Mouse (Mus musculus): ENCODE data around the gene Socs2.
A peak's percentile ranks its signal among the peaks of the same experiment; 100 is the strongest.

Socs2 gene

DNA sequence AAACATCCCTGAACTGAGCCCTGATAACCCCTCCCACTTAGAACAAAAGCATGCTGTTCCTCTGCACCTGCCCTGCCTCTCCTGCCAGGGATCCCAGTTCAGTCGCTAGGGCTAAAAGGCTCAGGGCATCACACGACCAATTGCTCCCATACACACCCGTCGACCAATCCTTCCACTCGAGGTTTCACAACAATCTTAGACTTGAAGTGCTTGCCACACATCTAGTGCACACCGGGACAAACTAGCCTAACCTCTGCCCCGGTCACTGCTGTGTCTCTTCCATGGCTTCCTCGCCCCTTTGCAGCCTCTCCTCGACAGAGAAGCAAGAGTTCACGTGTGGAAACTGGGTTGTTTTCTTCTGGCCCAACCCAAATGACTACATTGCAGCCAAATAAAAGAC, 3.3 kb upstream of the Socs2 start:
- no peak for DNase-seq (ENCODE audit: low spot score)

DNA sequence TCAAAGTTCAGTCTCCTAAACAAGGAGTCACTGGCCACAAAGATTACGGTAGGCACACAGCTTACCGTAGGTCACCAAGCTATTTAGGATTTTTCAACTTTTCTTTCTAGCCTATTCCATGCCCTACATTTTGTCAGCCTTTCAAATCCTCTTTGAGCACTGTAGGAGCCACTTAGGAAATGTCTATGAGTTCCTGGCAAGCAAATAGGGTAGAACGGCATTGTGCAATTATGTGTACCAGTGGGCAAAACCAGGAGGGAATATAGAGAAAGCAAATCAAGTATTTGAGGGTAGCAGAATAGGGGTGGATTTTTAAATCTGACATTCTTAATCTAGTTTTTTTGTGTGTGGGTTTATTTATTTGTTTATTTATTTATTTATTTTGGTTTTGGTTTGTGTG, 2.7 kb upstream of the Socs2 start:
- no peak for DNase-seq (ENCODE audit: low spot score)

DNA sequence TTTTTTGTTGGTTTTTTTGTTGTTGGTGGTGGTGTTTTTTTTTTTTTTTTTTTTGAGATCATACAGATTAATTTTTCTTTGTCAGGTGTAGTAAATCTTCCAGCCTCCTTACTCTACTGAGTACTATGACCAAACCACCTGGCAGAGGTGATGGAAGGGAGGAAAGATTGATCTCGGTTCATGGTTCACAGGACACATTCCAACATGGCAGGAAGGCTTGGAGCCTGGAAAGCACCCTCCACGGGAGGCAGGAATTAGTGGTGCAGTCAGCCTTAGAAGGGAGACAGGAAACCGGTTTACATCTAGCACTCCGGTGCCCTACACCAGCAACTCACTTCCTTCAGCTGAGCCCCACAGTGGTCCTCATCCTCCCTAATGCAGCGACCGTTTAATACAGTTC, 1.7 kb upstream of the Socs2 start:
- no peak for DNase-seq (ENCODE audit: low spot score)

DNA sequence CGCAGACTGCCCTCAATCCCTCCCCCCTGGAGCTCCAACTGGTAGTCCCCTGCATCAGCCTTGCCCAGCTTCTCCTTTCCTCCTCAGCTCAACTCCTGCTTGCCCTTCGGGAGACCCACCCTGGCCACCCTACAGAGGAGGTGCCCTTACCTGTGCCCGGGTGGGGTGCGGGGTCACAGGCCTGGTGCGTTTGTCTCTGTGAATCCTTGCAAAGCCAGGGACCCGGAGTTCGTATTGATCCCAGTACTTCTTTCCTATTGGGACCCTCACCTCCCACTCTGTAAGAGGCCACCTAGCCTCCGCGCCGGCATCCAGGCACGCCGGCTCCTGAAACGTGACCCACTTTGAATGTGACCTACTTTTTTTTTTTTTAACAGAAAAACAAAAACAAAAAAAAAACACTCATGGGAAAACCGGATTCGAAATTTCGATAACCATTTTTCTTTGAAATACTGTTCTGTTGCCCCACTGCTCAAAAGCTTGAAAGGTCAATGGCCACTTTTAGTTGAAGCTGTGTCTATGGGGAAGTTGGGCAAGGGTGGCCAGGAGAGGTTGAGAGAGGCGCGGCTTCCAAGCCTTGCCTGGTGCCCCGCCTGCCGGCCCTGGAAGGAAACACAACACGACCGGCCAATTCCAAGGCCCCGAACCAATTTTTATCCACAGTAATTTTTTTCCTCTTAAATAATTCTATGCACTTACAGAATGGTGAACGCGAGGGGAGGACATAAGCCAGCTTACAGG, 686 bp upstream of the Socs2 start:
- DNase-seq (ENCODE audit: low spot score), result peak; percentile 56

DNA sequence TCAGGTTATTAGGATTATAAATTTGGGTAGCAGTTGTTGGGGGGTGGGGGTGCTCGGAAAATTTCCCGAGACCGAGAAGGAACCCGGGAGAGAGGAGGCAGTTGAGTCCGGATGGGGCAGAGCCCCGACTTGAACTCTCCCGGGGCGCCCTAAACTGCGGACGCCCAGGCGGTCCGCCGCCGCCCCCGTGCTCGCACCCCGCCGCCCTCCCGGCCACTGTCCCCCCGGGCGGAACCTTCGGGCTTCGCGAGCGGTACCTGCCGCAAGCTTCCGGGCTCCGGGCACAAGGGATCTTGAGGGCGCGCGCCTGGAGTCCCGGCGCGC, 657 bp downstream of the Socs2 start:
- DNase-seq (ENCODE audit: low spot score), result no peak

DNA sequence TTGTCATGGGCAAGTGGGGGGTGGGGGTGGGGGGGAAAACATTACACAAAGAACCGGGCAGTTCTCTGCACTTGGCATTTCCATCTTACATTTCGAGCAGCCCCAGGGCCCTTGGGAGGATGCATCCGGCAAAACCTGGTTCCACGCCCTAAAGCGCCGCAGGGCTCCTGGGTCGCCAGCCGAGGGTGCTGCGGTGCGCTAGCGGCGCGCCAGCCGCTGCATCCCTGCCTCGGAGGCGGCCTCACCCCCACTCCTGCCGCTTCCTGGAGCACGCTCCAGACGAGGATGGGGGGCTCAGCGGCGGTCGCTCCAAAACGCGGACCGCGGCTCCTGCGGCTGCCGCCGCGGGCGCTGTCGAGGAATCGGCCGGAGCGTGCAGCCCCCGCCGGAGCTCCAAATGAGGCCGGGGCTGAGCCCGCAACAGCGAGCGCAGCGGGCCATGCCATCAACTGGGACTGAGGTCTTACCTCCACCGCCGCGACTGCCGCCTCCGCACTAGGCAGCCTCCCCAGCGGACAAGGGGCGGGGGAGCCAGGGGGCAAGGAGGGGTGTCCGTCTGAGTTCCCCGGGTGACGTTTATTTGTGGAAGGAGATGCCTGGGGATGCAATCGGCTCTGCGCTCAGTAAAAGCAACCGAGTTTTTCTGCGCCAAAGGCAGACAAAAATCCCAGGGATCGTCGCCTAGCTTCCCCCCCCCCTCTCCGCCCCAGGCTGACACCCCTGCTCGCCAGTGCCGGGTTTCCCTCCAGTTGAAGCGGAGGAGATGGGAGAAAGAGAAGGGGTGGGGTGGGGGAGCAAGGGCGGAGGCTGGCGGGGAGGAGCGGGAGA, 1.2 kb downstream of the Socs2 start:
- peak; percentile 29 for DNase-seq (ENCODE audit: low spot score)

DNA sequence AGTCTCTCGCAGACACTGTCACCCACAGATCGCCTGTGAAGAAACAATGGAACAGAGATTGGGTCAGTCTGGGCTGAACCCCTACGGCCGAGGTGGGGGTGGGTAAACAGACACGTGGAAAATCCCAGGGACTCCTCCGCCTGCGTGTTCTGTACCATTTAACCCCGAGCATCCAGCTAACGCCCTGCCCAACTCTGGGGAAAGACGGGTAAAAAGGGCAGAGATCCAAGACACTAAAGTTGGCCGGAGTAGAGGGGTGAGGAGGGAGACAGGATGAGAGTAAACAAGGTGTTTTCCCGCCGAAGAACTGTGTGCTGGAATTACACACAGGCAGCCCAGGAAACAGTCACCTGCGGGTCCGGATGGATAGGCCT, 1.8 kb downstream of the Socs2 start:
- DNase-seq (ENCODE audit: low spot score), result no peak

DNA sequence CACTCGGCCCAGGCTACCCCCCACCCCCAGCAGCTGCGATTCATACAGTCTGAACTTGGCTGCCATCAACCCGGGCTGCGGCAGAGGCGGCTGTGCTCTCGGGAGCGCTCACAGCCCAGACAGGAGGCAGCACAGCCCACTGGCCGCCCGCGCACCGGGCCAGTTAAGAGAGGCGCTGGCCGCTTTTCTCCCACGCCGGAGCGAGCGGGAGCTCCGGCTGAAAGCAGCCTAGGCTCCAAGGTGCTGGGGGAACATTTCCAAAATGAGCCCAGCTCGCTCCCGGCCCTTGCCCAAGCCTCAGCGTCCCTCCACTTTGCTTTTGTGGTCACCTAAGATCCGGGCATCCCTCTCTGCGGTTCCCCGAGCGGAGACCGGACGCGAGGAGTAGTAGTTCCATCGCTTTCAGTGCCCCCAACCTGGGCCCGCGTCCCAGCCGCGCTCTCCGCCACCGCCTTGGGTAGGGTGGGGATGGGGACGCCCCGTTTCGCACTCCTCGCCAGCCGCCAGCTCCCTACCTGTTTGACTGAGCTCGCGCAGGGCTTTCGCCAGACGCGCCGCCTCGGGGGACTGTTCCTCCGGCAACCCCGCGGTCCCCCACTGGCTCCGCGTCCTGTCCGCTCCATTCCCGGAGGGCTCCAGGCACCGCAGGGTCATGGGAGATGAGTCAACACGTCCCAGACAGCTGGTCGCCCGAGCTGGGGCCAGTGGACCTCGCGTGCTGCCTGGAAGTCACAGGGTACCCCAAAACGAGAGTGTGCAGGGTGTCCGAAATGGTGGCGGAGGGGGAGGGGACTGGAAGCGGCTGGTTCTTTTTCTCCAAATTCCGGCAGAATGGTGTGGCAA, 2.4 kb downstream of the Socs2 start:
- DNase-seq (ENCODE audit: low spot score), result no peak

DNA sequence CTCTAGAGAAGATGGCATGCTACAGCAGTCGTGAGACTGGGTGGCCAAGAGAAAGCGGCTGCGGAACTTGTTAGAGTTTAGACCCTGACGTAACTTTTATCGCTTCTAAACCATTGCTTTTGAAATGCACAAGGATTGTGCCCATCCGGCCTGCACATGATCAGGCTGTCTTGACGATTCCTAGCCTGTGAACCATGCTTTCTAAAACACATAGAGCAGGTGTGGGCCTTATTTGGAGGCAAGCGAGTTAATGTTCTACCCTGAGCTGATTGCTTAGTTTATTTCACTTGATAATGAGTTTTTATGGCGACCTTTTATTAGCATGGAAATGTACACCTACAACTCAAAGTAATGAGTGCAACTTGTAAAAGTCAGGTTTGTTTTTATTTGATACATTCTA, 5.8 kb downstream of the Socs2 start:
- DNase-seq (ENCODE audit: low spot score), result no peak

DNA sequence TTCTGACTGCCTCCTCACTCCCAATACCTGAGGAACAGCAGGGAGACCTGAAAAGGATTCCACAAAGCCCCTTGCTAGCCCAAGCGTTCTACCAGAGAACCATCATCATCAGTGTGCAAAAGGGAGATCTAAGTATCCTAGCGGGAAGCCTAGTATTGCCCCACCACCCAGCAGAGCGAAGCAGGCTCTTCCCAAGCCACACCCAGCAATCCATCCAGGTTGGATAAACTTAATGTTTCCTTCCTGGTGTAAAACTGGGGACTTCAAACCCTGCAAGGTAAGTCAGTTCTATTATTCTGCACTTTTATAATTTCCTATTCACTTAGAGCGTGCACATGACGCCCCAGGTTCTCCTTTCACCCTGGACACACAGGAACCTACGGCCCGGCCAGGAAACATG, 6.3 kb downstream of the Socs2 start:
- no peak for DNase-seq (ENCODE audit: low spot score)

DNA sequence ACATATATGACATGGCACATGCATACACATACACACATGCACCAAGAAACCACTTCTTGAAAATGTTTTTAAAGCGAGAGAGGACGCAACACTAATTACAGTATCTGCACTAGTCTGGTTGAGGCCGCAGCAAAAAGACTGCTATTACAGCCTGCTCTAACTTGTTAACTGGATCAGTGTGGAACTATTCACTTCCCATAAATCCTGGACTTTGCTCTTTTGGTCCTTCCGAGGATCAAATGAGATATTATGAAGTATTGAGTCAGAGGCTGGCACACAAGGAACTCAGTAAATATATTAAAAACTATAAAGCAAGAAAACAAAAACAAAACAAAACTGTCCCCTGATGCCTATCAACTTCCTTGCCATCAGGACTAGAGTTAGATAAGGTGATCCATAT, 6.8 kb downstream of the Socs2 start:
- DNase-seq (ENCODE audit: low spot score), result no peak

DNA sequence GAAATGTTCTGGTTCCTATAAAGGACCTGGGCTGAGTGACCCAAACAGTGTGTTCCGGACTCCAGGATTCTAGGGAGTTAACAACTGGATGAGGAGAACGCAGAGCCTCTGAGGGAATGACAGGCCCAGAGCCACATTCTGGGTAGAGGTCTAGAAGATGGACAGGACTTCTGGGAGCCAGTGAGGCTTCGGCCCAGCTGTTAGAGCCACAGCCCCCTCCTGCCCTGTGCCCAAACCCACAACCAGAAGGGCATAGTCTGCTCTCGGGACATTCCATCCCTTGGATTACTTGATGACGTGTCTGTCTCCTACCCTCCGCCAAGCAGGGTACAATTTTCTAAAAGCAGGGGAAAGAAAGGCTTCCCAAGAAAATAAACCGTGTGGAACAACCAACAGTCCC, 7.8 kb downstream of the Socs2 start:
- DNase-seq (ENCODE audit: low spot score), result no peak

DNA sequence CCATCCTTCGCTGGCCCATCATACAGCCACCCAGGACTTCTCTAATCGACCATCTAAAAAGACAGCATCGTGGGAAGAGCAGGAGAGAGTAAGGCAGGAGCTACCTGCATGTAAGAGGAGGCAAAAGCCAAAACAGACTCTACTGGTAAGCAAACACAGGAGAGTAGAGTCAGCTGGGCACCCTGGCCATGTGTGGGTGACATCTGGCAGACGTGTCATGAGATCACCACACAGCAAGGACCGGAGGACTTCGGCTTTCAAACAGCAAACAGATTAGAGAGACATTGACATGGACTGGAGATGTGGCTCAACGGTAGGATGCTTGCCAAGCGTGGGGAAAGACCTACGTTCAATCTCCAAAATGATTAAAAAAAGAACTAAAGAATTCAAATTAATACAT, 8.5 kb downstream of the Socs2 start:
- DNase-seq (ENCODE audit: low spot score), result no peak

DNA sequence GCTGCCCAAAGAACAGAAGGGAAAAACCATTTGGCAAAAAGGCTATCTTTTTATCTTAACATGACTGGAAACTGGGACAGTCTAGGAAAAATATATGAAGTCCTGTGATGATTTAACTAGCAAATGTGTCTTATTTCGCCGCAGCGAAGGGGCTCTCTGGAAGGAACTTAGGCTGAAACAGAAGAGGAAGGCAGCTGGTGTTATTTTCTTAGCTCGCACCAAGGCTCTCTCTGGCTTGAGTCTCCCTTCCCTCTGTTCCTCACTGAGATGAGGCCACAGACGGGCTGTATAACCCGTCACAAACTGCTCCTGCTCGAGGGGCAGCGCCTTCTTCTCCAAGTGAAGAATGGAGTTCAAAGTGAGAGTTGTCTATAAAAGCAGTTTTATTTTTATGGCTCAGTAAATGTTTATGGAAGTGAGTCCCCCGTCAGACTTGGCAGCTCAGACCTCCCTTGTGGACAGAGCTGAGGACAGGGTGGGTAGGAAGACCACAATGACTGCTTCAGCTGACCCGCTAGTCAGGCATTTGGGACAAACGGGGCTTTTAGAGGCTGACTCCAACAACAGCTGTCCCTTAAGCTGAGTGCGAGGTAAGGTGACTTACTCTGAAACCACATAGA, 9.3 kb downstream of the Socs2 start:
- no peak for DNase-seq (ENCODE audit: low spot score)

DNA sequence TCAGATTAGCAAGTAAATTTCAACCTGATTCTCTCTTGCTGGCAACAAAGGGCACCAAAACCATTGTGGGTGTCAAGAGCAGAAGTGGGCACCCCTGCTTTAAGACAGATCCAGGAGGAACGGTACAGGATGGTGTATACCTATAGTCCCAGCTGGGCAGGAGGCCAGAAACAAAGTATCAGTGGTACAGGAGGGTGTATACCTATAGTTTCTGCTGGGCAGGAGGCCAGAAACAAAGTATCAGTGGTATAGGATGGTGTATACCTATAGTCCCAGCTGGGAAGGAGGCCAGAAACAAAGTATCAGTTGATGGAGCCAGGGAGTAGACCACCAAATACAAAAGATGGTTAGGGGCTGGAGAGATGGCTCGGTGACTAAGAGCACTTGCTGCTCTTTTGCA, 12.2 kb downstream of the Socs2 start:
- no peak for DNase-seq (ENCODE audit: low spot score)

DNA sequence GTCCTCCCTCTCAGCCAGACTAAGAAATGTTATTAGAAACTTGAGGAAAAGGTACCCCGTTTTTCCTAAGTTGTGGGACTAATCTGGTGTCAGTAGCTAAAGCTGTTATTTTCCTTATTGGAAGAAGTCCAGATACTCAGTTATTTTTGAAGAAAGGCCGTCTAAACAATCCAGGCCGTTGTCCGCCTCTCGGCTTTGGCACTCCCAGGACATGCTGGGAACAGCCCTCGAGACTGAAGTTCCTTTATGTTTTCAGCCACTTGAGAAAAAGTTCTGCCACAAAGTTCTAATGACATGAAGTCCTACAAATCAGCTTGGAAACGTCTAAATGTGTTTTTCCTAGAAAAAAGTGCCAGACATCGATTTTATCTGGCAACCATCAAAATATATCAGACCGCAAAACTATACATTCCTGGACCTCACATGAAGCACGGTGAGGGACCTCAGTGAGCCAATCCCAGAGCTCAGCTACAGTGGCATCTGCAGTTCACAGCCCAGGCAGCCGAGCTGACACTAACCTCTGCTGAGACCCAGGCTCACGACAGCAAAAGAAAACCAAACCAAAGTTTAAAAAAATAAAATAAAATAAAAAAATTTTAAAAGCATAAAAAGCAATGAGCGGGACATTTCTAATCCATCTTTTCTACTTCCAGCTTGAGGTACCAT, 17.2 kb downstream of the Socs2 start:
- DNase-seq (ENCODE audit: low spot score), result no peak

DNA sequence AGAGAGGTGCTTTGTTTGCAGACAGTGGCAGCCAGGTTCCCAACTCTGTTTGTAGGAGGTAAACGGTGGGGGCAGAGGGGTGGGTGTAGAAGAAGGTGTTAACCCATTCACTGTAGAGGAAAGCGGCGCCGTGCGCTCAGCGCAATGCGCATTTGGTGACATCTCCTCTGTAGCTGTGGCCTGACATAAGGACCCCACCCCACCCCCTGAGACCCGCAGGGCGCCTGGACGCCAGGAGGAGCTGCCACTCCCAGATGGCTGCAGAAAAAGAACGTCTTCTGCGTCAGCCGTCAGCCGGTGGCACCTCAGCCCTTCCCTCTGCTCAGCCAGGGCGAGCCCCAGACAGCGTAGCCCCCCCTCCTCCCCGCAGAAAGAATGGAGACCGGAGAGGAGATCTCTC, 18.5 kb downstream of the Socs2 start:
- DNase-seq (ENCODE audit: low spot score), result no peak

DNA sequence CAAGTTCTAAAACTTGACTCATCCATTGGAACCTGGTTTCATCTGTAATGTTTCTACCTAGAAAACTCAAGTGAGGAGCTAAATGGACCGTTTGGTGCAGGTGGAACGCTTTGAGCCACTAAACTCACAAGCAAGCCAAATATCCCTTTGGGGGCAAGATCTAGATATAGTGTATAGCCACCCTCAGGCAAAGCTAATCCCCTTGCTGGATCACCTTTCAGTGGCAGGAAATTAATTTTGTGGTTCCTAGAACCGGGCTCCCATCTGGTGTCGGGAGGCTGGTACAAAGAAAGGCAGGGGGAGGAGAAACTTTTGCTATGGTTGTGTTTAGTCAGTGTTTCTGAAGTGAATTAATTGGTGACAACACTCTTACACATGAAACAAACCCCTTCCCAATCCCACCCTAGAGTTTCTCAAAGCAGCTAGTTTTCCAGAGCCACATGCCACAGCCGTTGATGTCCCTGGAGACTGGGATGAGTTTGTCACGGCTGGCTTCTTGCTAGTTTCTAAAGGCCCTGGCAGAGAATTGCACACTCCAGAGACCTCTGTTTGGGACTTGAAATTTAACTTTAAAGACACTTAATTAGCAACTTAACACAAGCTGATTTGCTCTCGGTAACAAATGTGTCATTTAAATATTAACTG, 19.7 kb downstream of the Socs2 start:
- no peak for DNase-seq (ENCODE audit: low spot score)

DNA sequence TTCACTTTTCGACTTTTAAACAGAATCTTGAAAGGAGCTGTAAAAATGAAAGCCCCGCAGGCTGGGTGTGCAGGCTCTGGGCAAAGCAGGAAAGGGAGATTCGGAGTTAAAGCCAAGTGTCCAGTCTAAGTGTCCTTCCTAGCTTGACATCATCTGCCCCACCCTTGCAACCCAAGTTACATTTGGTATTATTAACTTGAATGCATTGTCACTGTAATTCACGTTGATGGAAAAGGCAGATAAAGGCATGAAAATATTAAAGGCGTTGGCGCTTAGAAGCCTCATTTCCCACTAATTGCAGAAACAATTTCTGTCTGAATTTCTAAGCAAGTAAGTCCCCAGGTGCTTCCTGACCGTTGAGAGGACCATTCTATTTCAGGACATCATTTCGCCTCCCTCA, 20.6 kb downstream of the Socs2 start:
- no peak for DNase-seq (ENCODE audit: low spot score)

DNA sequence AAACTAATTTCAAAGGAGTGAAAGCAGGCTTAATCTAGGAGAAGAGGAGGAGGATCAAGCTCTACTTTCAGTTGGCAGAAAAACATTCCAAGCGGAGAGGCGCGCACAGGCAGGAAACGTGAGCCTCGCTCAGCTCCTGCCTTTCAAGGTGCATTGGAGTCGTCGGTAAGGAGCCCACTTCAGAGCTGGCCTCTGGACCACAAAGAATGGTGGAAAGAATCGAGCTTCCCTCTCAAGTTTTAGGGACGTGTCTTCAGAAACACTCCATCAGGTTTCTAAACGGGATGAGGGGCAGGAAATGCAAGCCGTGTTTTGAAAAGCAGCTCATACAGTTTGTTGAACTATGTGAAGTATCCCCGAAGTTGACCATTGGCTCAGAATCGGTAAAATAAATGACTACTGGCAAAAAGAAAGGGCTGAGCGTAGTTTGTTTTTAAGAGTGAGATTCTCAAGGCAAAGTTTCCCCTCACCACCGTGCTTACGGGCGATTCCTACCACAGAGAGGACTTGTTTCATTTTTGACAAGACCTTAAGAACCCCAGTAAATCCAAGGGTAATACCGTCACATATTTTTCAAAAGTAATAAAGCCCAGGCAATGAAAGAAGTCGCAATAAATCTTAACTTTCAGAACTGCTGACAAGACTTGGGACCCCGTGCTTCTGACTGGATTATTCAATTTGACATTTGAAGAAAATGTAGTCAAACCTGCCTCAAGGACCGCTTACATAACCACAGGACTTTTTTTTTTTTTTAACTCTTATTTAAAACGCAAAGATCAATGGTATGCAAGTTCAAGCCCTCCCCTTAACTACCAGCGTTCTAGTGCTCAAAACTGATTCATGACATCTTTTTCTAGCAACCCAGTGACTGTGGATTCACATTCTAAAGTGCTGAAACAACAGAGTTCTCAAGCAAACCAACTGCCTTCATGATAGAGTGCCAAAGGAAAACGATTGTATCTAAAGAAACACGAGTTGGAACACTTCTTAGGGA, 21.9 kb downstream of the Socs2 start:
- DNase-seq (ENCODE audit: low spot score), result no peak
